Mouse (Mus musculus): ENCODE measurements at regions not wholly inside any gene's neighbourhood (a gene's known extent, or its start where the extent isn't known, plus 50 kb on each side); places are given as distances from the start of the nearest gene placed in this dataset.

GRCm38 (mm10) chr4:23234960-23235359 lies 746.8 kb upstream of the Pou3f2 start:
- no peak for TF ChIP-seq CTCF (IDR thresholded peaks at IDR 0.05; ENCODE audit: low read depth)
- no peak for TF ChIP-seq EP300 (IDR thresholded peaks at IDR 0.05; ENCODE audit: low read depth)
